Mouse (Mus musculus) gastrocnemius, postnatal 36 days (tissue): ENCODE results near the gene Traf5. TPM values are rescaled to one million over a fixed set of nuclear protein-coding genes. Genes with fewer than 3 reads are reported as not detected.
A peak's percentile ranks its signal among the peaks of the same experiment; 100 is the strongest.

ENCODE experiments used
- DNase-seq, 2 experiments: peaks; one replicate each; pipeline ENCODE4 v3.0.0; 2022
- intact Hi-C: fragments of 180-260 bp; cut with DNase I; formaldehyde crosslinking; loops from one replicate; pipeline ENCODE4 v1.15.1; 2025
- long read RNA-seq, 2 experiments: library from polyadenylated mRNA; stranded (forward); transcript quantifications; one replicate each; pipeline ENCODE4 v2.0.0; 2021
- total RNA-seq, 2 experiments: library from RNA; stranded (reverse); gene quantifications; 2 replicates each; pipeline ENCODE4 v1.2.3; 2021

Traf5 gene
- 1 to 10 TPM; 2.9 to 3.0 TPM for total RNA-seq
- long read RNA-seq, experiment 1, result 0 reads
- long read RNA-seq, experiment 2, partial matches to known transcripts, result 0 of 2 reads
- long read RNA-seq, experiment 2, other reads (novel, unspliced or antisense), result 2 of 2 reads

GRCm38 (mm10) chr1:192091806-192092772 lies at the start of gene Traf5:
Gene Traf5 (minus strand): TSS chr1:192092559.
- peak; percentile 95 to 98 for DNase-seq
- intact Hi-C loops, result loop anchor here (2.0 to 5.0 kb wide), 2 partner anchors 185 to 257 kb away; partner anchors contain the start of gene Slc30a1

GRCm38 (mm10) chr1:192140313-192140712 lies 48.0 kb upstream of the Traf5 start:
- no peak for DNase-seq
- intact Hi-C loops, result no loop called here

GRCm38 (mm10) chr1:192137926-192138910 lies 45.9 kb upstream of the Traf5 start, which contains the start of gene Rcor3:
Gene Rcor3 (minus strand): TSS chr1:192138062.
- DNase-seq, result peak; percentile 77 to 78
- intact Hi-C loops, result no loop called here

- peak in 1 of 2 experiments; percentile 10 for DNase-seq
- intact Hi-C loops, result no loop called here
Observed at GRCm38 (mm10) chr1:192137291-192137925, 45.0 kb upstream of the Traf5 start.

GRCm38 (mm10) chr1:192136561-192137290 lies 44.4 kb upstream of the Traf5 start:
- peak; percentile 68 to 70 for DNase-seq
- intact Hi-C loops, result no loop called here

- intact Hi-C loops, result no loop called here
- DNase-seq, result no peak
Observed at GRCm38 (mm10) chr1:192130202-192130601, 37.8 kb upstream of the Traf5 start.

GRCm38 (mm10) chr1:192128343-192128742 lies 36.0 kb upstream of the Traf5 start:
- DNase-seq, result no peak
- intact Hi-C loops, result no loop called here

GRCm38 (mm10) chr1:192125761-192126160 lies 33.4 kb upstream of the Traf5 start:
- DNase-seq, result no peak
- intact Hi-C loops, result no loop called here

GRCm38 (mm10) chr1:192116262-192116661 lies 23.9 kb upstream of the Traf5 start:
- DNase-seq, result no peak
- intact Hi-C loops, result no loop called here

- intact Hi-C loops, result no loop called here
- no peak for DNase-seq
Observed at GRCm38 (mm10) chr1:192115378-192115777, 23.0 kb upstream of the Traf5 start.

- intact Hi-C loops, result no loop called here
- no peak for DNase-seq
Observed at GRCm38 (mm10) chr1:192109169-192109568, 16.8 kb upstream of the Traf5 start.

- intact Hi-C loops, result no loop called here
Observed at GRCm38 (mm10) chr1:192107352-192107751, 15.0 kb upstream of the Traf5 start.

GRCm38 (mm10) chr1:192105902-192106389 lies 13.6 kb upstream of the Traf5 start:
- intact Hi-C loops, result no loop called here

More at GRCm38 (mm10) chr1:192107352-192107751, 15.0 kb upstream of the Traf5 start:
- no peak for DNase-seq

GRCm38 (mm10) chr1:192104021-192104420 lies 11.7 kb upstream of the Traf5 start:
- intact Hi-C loops, result no loop called here
- DNase-seq, result no peak

More at GRCm38 (mm10) chr1:192105902-192106389, 13.6 kb upstream of the Traf5 start:
- DNase-seq, result no peak

- intact Hi-C loops, result no loop called here
- DNase-seq, result no peak
Observed at GRCm38 (mm10) chr1:192103176-192103575, 10.8 kb upstream of the Traf5 start.

- intact Hi-C loops, result no loop called here
- DNase-seq, result no peak
Observed at GRCm38 (mm10) chr1:192101359-192101758, 9.0 kb upstream of the Traf5 start.

- no peak for DNase-seq
- intact Hi-C loops, result no loop called here
Observed at GRCm38 (mm10) chr1:192100742-192101141, 8.4 kb upstream of the Traf5 start.

- intact Hi-C loops, result no loop called here
- no peak for DNase-seq
Observed at GRCm38 (mm10) chr1:192095626-192096025, 3.3 kb upstream of the Traf5 start.
